Mouse (Mus musculus) common myeloid progenitor, adult 5-6 weeks (primary cell): ENCODE results near the gene Gm20683. TPM values are rescaled to one million over a fixed set of nuclear protein-coding genes. Genes with fewer than 3 reads are reported as not detected.

Experiments
- ATAC-seq: replicated peaks from 2 replicates; pipeline ENCODE4 v1.8.0; 2016; ENCODE audit warnings: low read depth, mild to moderate bottlenecking, moderate TSS enrichment, inconsistent platforms; ENCODE audit not compliant: poor library complexity, severe bottlenecking
- total RNA-seq: library from RNA; stranded (forward); fragments of 200-1000, 187-1606 nt; gene quantifications from 2 replicates; pipeline ENCODE4 v1.2.3, GENCODE M21; 2017

Gene Gm20683
- total RNA-seq: not detected in 2 replicates

DNA sequence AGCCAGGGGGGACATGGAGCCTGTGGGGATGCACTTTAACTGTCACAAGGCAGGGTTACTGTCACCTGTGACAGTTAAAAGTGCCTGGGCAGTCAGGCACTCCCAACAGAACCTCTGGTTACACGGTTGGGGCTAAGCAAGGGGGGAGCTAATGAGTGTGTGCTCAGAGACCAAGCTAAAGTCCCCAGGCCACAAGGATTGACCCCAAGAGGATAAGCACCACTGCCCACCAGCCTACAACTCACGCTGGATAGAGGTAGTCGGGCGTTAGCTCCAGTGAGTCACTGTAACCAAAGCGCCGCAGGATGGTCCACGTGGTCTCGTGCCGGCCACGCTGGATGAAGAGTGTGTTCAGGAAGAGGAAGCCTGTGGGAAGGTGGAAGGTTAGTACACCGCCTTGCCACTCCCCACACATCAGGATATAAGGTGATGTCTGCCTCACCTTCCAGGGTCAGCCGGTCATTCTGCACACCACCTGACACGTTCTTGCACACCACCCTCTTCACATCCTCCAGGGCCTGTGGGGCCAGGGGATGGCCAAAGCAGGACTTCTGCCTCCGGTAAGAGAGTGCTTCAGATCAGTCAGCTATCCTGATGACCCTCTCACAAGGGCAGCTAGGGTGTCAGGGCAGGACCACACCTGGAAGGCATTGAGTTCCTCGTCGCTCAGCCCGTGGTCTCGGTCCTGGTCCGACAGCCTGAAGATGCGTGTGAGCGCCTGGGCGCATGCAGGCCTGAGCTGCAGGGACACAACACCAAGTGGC, at the start of gene Gm20683:
Gm20683 (minus strand) TSS at position 647 of the 764 bp plus-strand sequence.
- no peak for ATAC-seq

DNA sequence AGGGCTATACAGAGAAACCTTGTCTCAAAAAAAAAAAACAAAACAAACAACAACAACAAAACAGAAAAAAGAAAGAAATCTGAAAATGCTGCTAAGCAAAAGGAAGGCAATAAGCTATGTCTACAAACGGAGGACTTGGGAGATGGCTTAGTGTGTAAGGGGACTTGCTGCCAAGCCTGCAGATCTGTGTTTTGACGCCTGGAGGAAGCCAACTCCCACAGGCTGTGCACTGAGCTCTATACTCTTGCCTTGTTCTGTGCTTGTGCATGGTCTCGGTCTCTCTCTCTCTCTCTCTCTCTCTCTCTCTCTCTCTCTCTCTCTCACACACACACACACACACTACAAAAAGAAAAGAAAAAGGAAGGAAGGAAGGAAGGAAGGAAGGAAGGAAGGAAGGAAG, 47.3 kb upstream of the Gm20683 start:
- ATAC-seq: no peak

GRCm38 (mm10) chr17:25887467-25887866, 45.9 kb upstream of the Gm20683 start:
- no peak for ATAC-seq

DNA sequence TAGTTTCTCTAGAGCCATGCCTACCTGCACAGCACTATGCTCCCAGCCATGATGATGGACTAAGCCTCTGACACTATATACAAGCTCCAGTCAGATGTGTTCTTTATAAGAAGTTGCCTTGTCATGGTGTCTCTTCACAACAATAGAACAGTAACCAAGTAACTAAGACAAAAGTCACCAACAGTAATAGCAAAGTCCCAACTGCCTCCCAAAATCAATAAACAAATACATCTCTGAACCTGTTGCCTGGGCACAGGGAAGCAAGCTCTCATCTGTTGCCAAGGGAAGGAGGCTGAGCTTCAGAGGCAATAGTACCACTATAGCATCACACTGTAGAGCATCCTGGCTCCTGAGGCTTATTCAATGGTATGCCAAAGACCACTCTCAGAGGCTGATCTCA, 45.2 kb upstream of the Gm20683 start:
- ATAC-seq: no peak

GRCm38 (mm10) chr17:25885636-25886035, 44.1 kb upstream of the Gm20683 start:
- ATAC-seq: peak; percentile 84

GRCm38 (mm10) chr17:25883824-25884223, 42.3 kb upstream of the Gm20683 start:
- no peak for ATAC-seq

- no peak for ATAC-seq
Measured at GRCm38 (mm10) chr17:25883268-25883667, 41.7 kb upstream of the Gm20683 start.

DNA sequence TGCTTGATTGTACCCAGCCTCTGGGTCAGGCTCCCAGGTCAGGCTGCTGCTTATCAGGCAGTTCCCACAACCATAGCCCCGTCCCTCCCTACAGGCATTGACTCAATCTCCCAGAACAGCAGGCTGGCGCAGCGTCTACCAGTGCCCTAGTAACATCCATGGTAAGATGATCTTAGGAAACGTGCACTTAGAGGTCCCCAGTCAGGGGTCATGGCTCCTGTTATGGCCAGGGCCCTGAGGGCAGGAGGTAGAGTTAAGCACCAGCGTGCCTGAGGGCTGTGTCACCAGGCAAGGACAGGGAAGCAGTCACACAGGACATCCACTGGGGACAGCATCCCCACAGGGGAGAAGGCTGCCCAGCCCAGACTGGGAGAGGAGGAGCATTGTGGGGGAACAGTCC, 40.7 kb upstream of the Gm20683 start:
- no peak for ATAC-seq

- no peak for ATAC-seq
Measured at GRCm38 (mm10) chr17:25881691-25882090, 40.1 kb upstream of the Gm20683 start.

DNA sequence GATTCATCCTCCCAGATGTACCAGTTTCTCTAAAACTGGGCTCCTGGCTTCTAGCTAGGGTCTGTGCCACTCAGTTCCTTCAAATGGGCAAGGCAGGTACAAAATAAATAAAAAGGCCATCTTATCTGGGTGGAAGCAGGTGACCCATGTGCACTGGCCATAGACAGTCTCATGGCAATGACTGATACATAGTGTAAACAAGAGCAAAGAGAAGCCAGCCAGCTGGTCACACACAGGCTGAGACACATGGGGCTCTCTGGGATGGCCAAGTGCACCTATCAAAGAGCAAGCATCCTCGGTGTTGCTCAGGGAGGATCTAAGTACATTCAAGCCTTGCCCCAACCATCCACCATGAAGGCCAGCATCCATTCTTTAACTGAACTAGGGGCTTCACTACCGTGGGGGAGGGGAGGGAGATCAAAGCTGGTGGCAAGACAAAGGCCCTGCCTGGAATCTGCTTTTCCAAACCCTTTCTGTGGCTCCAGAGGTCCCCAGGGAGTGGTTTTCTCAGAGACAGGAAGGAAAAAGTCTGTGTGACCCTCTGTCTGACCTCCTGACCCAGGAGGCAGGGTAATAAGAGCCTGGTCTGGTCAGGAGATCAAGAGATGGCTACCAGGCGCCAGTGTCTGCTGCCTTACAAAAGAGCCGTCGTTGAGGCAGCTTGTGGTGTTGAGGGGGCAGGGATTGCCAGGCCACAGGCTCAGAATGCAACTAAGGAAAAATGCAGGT, 39.5 kb upstream of the Gm20683 start:
- ATAC-seq: no peak

DNA sequence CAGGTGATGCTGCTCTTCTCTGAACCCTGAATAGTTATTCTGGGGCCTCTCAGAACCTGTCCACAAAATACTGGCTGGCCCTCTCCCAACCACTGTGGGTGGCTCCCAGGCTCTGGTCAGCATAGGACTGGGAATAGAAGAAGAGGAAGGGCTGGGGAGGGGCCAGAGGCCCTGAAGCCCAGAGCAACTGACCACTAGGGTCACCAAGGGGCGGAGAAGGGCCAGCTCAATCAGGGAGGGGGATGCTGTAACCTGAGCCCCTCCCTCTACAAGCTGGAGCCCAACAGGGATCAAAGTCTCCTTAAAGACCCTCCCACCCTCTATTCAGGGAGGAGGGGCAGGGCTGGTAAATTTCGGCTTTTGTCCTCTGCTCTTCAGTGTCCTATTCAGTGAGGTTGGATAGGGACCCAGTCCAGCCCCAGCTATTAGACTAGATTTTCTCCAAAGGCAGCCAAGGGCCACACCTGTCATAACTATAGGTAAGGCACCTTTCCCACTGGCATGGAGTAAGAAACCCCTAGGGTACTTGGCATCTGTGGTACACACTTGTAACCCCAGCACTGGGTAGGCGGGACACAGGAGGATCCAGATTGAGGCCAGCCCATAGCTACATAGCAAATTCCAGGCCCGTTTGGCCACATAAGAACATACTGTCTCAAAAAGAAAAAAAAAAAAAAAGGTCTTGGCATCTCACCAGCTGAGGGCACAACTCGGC, 38.8 kb upstream of the Gm20683 start, which contains the start of gene Wfikkn1:
Wfikkn1 (minus strand) TSS at position 663 of the 715 bp plus-strand sequence.
- ATAC-seq: no peak

GRCm38 (mm10) chr17:25879750-25880149, 38.2 kb upstream of the Gm20683 start:
- no peak for ATAC-seq

GRCm38 (mm10) chr17:25879261-25879660, 37.7 kb upstream of the Gm20683 start:
- no peak for ATAC-seq

GRCm38 (mm10) chr17:25878611-25879180, 37.1 kb upstream of the Gm20683 start:
- no peak for ATAC-seq

DNA sequence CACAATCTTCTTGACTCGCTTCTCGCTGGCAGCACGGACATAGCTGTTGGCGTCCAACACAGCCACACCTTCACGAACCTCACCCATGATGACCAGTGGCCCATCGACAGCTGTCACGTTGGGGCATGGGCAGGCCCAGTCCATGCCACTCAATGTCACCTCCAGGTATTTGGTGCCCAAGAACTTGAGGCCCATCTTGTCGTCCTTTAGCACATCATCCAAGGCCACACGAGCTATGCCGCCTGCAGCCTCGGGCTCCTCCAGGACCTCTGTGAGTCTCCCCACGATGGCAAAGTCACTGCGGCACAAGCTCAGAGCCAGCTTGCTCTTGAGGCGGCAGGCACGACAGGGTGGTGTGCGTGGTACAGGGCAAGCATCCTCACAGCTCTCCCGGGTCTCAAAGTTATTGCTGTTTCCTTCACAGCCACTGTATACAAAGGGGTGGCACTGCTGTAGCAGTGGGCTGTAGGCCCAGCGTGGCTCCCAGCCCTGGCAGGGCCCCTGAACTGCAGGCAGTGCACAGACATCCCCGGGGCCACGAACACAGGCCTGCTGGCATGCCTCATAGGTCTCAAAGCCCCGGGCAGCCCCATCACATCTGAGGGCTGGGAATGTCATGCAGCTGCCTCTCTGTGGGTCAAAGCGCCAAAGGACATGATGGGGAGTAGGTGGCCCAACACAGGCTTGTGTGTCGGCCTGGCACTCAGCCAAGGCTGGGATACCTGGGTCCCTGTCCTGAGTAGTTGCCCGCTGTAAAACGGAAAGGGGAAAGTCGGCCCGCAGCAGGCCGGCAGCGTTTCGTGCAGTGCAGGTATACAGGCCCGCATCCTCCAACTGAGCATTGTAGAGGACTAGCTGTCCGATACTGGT, 36.4 kb upstream of the Gm20683 start:
- no peak for ATAC-seq

- no peak for ATAC-seq
Measured at GRCm38 (mm10) chr17:25877025-25877424, 35.5 kb upstream of the Gm20683 start.

- ATAC-seq: no peak
Measured at GRCm38 (mm10) chr17:25876347-25876915, 34.9 kb upstream of the Gm20683 start.

DNA sequence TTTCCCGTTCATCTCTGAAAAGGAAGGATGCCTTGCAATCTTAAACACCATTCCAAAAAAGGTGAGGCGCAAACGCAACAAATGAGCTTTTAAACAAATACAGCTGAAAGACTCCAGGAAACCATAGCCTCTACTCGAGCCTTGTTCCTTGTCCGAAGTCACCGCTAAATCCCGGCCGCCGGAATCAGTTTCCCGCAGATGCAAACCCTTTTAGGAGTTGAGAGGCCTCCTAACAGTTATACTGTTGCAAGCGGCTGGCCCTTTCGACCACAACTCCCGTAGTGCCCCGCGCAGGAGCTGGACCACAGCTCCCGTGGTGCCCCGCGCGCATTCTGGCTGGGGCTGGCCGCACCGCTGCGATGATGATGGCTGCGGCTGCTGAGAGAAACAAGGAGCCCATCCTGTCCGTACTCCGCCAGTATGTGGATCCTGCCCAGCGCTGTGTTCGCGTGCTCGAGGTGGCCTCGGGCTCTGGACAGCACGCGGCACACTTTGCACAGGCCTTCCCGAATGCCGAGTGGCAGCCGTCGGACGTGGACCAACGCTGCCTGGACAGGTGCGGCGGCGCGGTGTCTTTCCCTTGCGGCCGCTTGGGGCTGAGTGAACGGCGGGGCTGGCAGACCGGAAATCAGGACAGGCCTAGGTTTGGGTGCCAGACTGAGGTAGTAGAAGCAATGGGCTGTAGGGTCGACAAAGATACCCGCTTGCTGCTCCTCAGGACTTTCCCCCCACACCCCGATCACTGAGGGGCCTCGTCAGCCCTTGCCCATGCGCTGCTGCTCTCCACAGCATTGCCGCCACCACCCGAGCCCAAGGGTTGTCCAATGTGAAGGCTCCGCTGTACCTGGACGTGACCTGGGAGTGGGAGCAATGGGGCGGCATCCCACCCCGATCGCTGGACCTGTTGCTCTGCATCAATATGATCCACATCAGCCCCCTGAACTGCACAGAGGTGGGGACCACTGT, 33.9 kb upstream of the Gm20683 start:
- peak; percentile 81 for ATAC-seq
